Mouse (Mus musculus) CH12F3 (cell line): ENCODE results near the gene Stat2.

Experiments
- in situ Hi-C: fragments of 300-500 bp; cut with MboI; formaldehyde crosslinking; loops from 2 replicates; pipeline ENCODE4 v1.14.3; 2020; ENCODE audit warnings: low sequenced_read_pairs

The Stat2 gene

GRCm38 (mm10) chr10:128270287-128270841 is at the start of gene Stat2:
Gene Stat2 (plus strand): TSS chr10:128270559.
- in situ Hi-C loops, result no loop called here

GRCm38 (mm10) chr10:128221533-128222286 is 48.6 kb upstream of the Stat2 start:
- in situ Hi-C loops, result no loop called here

- in situ Hi-C loops, result no loop called here
Observed at GRCm38 (mm10) chr10:128225064-128225463, 45.3 kb upstream of the Stat2 start.

DNA sequence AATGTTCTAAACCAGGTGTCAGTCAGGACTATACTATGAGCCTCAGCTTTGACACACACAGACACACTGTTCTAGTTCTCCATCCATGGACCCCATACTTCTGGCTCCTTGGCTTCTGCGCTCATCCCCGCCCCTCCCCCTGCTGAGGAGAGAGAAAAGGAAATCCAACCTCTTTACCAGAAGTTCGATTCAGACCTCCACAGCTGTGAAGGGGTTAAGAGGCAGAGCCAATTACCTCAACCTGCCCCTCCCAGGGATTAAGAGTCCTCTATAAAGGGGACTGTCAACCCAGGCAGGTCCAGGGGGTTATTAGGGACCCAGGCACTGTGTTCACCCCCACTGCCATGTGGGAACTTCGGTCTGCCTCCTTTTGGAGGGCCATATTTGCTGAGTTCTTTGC is 44.8 kb upstream of the Stat2 start, which contains the start of gene Mip:
Gene Mip, plus strand, starts transcription at position 301 of the 400 bp plus-strand sequence.
- in situ Hi-C loops, result no loop called here

DNA sequence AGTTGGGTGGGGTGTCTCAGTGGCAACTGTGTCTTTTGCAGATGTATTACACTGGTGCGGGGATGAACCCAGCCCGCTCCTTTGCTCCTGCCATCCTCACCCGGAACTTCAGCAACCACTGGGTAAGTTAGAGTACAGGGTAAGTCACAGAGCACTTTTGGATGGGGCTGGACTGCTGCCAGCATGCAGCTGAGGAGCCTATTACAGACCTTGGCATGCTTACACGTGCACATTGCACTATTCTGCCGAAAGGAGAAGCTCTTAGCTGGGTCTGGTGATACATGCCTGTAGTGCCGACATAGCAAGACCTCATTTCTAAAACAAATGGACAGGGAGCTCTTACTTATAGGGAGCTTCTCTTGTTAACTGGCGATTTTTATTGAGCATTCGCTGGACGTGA is 42.8 kb upstream of the Stat2 start:
- in situ Hi-C loops, result no loop called here

DNA sequence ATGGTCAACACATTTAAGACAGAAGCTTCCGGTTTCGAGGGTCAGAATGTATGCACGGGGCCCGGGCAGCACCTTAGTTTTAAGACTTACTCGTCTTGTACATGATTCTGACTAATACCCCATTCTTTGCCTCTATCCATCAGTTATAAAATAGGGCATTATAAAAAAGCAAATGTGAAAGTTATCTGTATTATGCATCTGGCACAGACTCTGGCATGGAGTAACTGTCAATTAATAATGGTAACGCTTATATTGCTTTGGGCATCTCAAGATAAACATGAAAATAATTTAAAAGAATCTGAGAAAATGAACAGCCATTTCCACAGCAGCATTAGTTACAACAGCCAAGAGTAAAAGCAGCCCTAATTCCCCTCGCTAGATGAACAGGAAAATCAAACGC is 42.4 kb upstream of the Stat2 start:
- in situ Hi-C loops, result no loop called here

DNA sequence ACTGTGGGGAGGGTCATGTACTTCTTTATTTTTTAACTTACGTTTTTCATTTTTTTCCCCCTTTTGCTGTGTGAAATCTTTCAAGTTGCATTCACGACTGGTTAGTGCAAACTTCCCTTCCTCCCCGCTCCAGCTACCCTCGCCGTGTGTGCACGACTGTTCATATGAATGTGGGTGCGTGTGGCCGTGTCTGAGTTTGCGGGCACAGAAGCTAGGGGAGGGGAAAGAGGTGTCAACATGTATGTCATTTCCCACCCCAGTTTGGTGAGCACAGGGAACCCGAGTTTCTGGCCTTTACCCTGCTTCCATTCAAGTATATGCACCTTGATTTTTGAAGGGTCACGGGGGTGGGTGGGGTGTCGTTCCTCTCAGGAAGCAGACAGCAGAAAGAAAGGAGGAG is 39.8 kb upstream of the Stat2 start:
- in situ Hi-C loops, result no loop called here

GRCm38 (mm10) chr10:128231146-128231545 is 39.2 kb upstream of the Stat2 start:
- in situ Hi-C loops, result no loop called here

- in situ Hi-C loops, result no loop called here
Observed at GRCm38 (mm10) chr10:128231697-128232419, 38.5 kb upstream of the Stat2 start, which contains the start of gene Timeless. Gene Timeless (plus strand): TSS chr10:128232065.

DNA sequence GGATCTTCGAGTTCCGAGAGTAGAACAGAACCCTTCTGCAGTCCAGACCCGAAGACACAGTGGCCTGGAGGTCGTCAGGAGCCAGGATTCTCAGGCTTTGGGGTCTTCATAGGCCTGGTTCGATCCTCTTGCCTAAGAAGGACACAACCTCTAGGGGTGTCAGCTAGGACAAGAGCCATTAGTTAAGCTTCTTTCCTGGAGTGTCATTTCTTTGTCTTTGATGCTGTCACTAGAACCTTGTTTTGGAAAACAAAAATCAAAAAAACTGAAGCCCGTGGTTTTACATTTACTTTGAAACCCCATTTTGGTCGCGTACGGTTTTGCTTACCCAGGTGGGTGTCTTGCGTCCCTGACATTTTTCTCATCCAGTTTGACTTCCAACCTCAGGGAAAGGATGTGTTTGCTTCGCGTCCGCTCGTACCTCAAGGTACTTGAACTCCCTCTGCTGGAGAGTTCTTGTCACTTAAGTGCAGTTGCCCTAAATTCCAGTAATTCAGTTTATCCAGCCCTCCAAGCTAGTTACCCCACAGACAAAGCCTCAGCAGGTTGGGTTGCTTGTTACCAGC is 37.9 kb upstream of the Stat2 start:
- in situ Hi-C loops, result no loop called here

DNA sequence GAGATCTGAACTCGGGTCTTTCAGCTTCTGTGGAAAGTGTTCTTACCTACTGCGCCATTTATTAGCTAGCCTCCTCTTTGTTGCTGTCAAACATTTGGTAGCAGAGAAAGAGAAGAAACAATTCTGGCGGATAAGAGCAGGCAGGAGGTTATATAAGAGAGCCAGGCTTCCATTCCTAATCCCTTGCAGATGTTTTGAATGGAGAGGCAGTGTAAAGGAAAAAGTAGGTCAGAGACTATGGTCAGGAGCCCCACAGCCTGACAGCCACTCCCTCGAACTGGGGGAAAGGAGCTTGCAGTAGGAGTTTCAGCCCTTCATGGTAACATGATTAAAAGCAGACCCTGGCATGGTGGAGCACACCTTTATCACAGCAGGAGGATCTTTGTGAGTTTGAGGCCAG is 34.0 kb upstream of the Stat2 start:
- in situ Hi-C loops, result no loop called here

- in situ Hi-C loops, result no loop called here
Observed at GRCm38 (mm10) chr10:128237807-128238480, 32.4 kb upstream of the Stat2 start.

- in situ Hi-C loops, result no loop called here
Observed at GRCm38 (mm10) chr10:128239140-128239539, 31.2 kb upstream of the Stat2 start.

DNA sequence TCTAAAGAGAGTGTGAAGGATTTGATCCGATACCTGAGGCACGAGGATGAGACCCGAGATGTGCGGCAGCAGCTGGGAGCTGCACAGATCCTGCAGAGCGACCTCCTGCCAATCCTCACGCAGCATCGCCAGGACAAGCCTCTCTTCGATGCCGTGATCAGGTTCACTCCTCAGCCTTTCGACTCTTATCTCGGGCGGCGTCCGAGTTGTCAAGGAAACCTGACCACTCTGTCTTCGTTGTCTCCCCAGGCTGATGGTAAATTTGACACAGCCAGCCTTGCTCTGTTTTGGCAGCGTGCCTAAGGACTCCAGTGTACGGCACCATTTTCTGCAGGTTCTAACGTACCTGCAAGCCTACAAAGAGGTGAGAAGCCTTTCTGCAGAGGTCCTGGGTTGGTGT is 30.2 kb upstream of the Stat2 start:
- in situ Hi-C loops, result no loop called here

- in situ Hi-C loops, result no loop called here
Observed at GRCm38 (mm10) chr10:128243252-128243651, 27.1 kb upstream of the Stat2 start.

- in situ Hi-C loops, result no loop called here
Observed at GRCm38 (mm10) chr10:128244121-128244520, 26.2 kb upstream of the Stat2 start.

GRCm38 (mm10) chr10:128247020-128247732 is 23.2 kb upstream of the Stat2 start:
- in situ Hi-C loops, result no loop called here

DNA sequence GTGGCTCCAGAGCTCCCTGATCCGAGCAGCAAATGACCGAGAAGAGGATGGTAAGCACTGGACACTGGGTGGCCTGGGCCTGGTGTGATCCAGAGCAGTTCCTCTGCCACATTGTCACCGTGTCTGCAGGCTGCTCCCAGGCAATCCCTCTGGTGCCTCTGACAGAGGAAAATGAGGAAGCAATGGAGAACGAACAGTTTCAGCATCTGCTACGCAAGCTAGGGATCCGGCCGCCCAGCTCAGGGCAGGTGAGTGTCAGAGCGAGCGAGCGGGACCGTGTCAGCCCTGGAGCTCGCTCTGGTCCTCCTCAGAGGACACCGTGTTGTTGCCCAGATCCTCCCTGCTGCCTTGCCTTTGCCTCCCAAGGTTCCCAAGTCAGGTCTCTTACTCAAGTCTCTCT is 19.8 kb upstream of the Stat2 start:
- in situ Hi-C loops, result no loop called here

- in situ Hi-C loops, result no loop called here
Observed at GRCm38 (mm10) chr10:128253677-128254255, 16.6 kb upstream of the Stat2 start, which contains the start of gene Apon. Gene Apon (plus strand): TSS chr10:128254096.

DNA sequence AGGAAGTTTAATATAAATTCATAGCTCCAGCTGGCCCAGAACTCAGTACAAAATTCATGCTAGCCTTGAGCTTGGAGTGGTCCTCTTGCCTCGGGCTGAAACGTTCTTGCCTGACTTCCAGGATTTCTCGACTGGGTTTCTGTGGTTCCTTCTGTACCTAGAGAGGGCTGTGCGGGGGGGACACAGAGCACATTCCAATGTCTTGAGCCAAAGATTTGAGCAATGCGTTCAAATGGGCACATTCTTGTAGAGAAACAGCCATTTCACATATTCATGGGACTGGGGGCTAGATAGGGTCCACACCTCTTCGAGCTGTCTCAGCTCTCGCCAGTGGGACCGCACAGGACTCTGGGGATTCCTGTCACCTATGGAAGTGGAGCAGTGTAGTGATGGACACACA is 14.4 kb upstream of the Stat2 start:
- in situ Hi-C loops, result no loop called here
